16 mouse cellular contexts compared by ENCODE assay signal in the genomic region with DNA sequence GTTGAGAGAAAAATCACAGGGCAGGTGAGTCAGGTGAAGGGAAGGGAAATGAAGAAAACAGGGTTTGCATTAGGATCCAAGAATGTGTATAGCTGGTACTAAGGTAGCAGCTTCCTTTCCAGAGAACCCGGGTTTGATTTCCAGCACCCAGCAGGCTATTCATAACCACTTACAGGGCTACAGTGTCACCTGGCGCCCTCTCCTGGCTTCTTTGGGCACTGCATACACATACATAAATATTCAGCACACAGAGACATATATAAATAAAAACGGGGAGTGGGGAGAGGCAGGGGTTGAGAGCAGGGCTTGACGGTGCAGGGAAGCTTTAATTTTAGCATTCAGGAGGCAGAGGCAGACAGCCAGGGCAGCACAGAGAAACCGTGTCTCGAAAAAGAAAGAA. TPM values are rescaled to one million over a fixed set of nuclear protein-coding genes. Genes with fewer than 3 reads are reported as not detected.
DNase-seq lines count a peak whose midpoint lies in the region; ATAC-seq and TF ChIP-seq lines count a peak whose summit lies in the region.
"Had no signal": no experiment of that assay in that cellular context is flagged by ENCODE, and none has a peak within 500 bp of the region (broad histone marks: within the 10 kb centered on the region; RNA-seq: fewer than 3 reads in every experiment).

No protein-coding gene starts in this region.

- no peaks in the 10 kb centered on the region for H3K27me3 ChIP-seq in kidney, adult 2 months (replicated peaks; ENCODE audit: control insufficient read depth, insufficient read depth, low read length)
- H3K27me3 ChIP-seq in midbrain, postnatal 0 days (ENCODE audit: insufficient read depth, low read length): no peaks in the 10 kb centered on the region
- H3K27me3 ChIP-seq in midbrain, embryonic 15.5 days (replicated peaks): no peaks in the 10 kb centered on the region
- no peaks in the 10 kb centered on the region for H3K27me3 ChIP-seq in G1E (ENCODE audit: insufficient read depth, low read length)
- H3K27me3 ChIP-seq: CH12.LX; embryonic facial prominence, embryonic 15.5 days; lung, embryonic 15.5 days had no signal

- H3K4me2 ChIP-seq in midbrain, postnatal 0 days (ENCODE audit: low read depth, low read length, poor library complexity, severe bottlenecking): no peak overlapping the region
- no peak overlapping the region for H3K4me2 ChIP-seq in midbrain, embryonic 15.5 days
- H3K4me2 ChIP-seq: embryonic facial prominence, embryonic 15.5 days; lung, embryonic 15.5 days had no signal

- H3K9me3 ChIP-seq in midbrain, postnatal 0 days (ENCODE audit: low read length): no peaks in the 10 kb centered on the region
- no peaks in the 10 kb centered on the region for H3K9me3 ChIP-seq in midbrain, embryonic 15.5 days
- no peaks in the 10 kb centered on the region for H3K9me3 ChIP-seq in G1E (replicated peaks)
- H3K9me3 ChIP-seq: embryonic facial prominence, embryonic 15.5 days; lung, embryonic 15.5 days had no signal

- no peak for DNase-seq in kidney, adult 2 months
- DNase-seq in kidney, adult 9 months: no peak
- DNase-seq in midbrain, postnatal 0 days (ENCODE audit: low spot score): no peak
- no peak for DNase-seq in G1E (ENCODE audit: low spot score)
- no peak for DNase-seq in urinary bladder, postnatal 36 days (ENCODE audit: low spot score in 2 of 2)
- DNase-seq in frontal cortex, postnatal 25 days (ENCODE audit: low spot score in 2 of 2): no peak
- DNase-seq: cerebellum, postnatal 36 days; right cerebral cortex, postnatal 25 days had no signal

- no peak overlapping the region for H3K4me3 ChIP-seq in kidney, adult 2 months (ENCODE audit: insufficient read depth, low read depth, low read length)
- H3K4me3 ChIP-seq in midbrain, postnatal 0 days (ENCODE audit: low read depth, low read length): no peak overlapping the region
- H3K4me3 ChIP-seq in midbrain, embryonic 15.5 days: no peak overlapping the region
- no peak overlapping the region for H3K4me3 ChIP-seq in G1E (ENCODE audit: low read depth, low read length)
- H3K4me3 ChIP-seq: embryonic facial prominence, embryonic 15.5 days; lung, embryonic 15.5 days had no signal

- no peak for TF ChIP-seq POLR2A in kidney, adult 2 months (IDR thresholded peaks at IDR 0.05; ENCODE audit: low read depth, low read length)

- TF ChIP-seq CTCF in kidney, adult 2 months (conservative IDR thresholded peaks at IDR 0.05; ENCODE audit: insufficient read depth, insufficient read length, low read depth, low read length): peak; percentile 30; the same call in 1 of the 2 replicates
- TF ChIP-seq CTCF in midbrain, postnatal 0 days (IDR thresholded peaks at IDR 0.05): peak; percentile 23; the same call in 1 of the 2 replicates
- TF ChIP-seq CTCF in G1E (IDR thresholded peaks at IDR 0.05; ENCODE audit: low read depth, low read length): 0 out of 2 replicates have a peak, but pooled peaks have one; percentile 15

- H3K4me1 ChIP-seq in kidney, adult 2 months (ENCODE audit: control insufficient read depth, insufficient read depth, low read length): no peaks in the 10 kb centered on the region
- H3K4me1 ChIP-seq in midbrain, postnatal 0 days (ENCODE audit: insufficient read depth, low read length): no peaks in the 10 kb centered on the region
- H3K4me1 ChIP-seq in midbrain, embryonic 15.5 days: peaks cover 14% of the 10 kb centered on the region
- peaks cover 22% of the 10 kb centered on the region for H3K4me1 ChIP-seq in G1E (ENCODE audit: insufficient read depth, low read depth, low read length)
- H3K4me1 ChIP-seq: embryonic facial prominence, embryonic 15.5 days; lung, embryonic 15.5 days had no signal

- ATAC-seq in midbrain, postnatal 0 days (ENCODE audit: low FRiP score): no peak
- no peak for ATAC-seq in midbrain, embryonic 15.5 days (replicated peaks)
- no peak for ATAC-seq in G1E (ENCODE audit: extremely low read depth, insufficient number of reproducible peaks, low FRiP score, poor library complexity, severe bottlenecking)
- ATAC-seq in megakaryocyte-erythroid progenitor cell, adult 5-6 weeks (replicated peaks; ENCODE audit: low FRiP score, low TSS enrichment, poor library complexity, severe bottlenecking): 0 out of 2 replicates have a peak, but pooled peaks have one; percentile 34
- ATAC-seq: forebrain, embryonic 16.5 days had no signal

- no peak overlapping the region for H3K9ac ChIP-seq in midbrain, postnatal 0 days (replicated peaks; ENCODE audit: low read length, poor library complexity, severe bottlenecking)
- H3K9ac ChIP-seq in midbrain, embryonic 15.5 days: no peak overlapping the region
- H3K9ac ChIP-seq: embryonic facial prominence, embryonic 15.5 days; lung, embryonic 15.5 days had no signal

- H3K36me3 ChIP-seq in kidney, adult 2 months (ENCODE audit: control insufficient read depth, insufficient read depth, low read length): no peaks in the 10 kb centered on the region
- H3K36me3 ChIP-seq in midbrain, postnatal 0 days (ENCODE audit: insufficient read depth, low read length): no peaks in the 10 kb centered on the region; the same call in 1 of the 2 replicates
- no peaks in the 10 kb centered on the region for H3K36me3 ChIP-seq in midbrain, embryonic 15.5 days (replicated peaks)
- no peaks in the 10 kb centered on the region for H3K36me3 ChIP-seq in G1E (replicated peaks)
- H3K36me3 ChIP-seq: embryonic facial prominence, embryonic 15.5 days; lung, embryonic 15.5 days had no signal

- H3K27ac ChIP-seq in kidney, adult 2 months (ENCODE audit: insufficient read depth, low read depth, low read length): no peak overlapping the region
- H3K27ac ChIP-seq in midbrain, postnatal 0 days (ENCODE audit: low read depth, low read length): no peak overlapping the region
- H3K27ac ChIP-seq in midbrain, embryonic 15.5 days: no peak overlapping the region
- H3K27ac ChIP-seq: embryonic facial prominence, embryonic 15.5 days; lung, embryonic 15.5 days had no signal

- 89% methylated on average over 6 of the region's 6 CpGs for WGBS in kidney, adult 2 months
- 89% methylated on average over 6 of the region's 6 CpGs for WGBS in midbrain, postnatal 0 days
- WGBS in midbrain, embryonic 15.5 days: 88% methylated on average over 6 of the region's 6 CpGs

RNA-seq across cellular contexts. Expression of a gene that starts 45.6 kb away (rescaled TPM):
- 26.6 and 35.7 TPM in 2 replicates for polyA plus RNA-seq in kidney, adult 2 months (2012; rRNA removed)
- total RNA-seq in midbrain, postnatal 0 days (2014; rRNA removed): 120 and 154 TPM in 2 replicates
- polyA plus RNA-seq in midbrain, postnatal 0 days (2015; fragmentation: Nextera tagmentation; extraction: Ambion mirVana): 23.8 and 37.1 TPM in 2 replicates
- 53.1 and 53.2 TPM in 2 replicates for polyA plus RNA-seq in midbrain, embryonic 15.5 days (2015; fragmentation: Nextera tagmentation; extraction: Ambion mirVana)
- total RNA-seq in G1E (2014; fragmentation: Nextera tagmentation) (566 and 620 TPM in 2 replicates), G1E (2017) (538 and 696 TPM in 2 replicates)
- 104 and 111 TPM in 2 replicates for polyA plus RNA-seq in G1E (2012)
- 180 and 213 TPM in 2 replicates for total RNA-seq in megakaryocyte-erythroid progenitor cell, adult 5-6 weeks (2014; fragmentation: Nextera tagmentation)
- total RNA-seq in megakaryocyte-erythroid progenitor cell, adult 5-6 weeks (2017): 284 and 335 TPM in 2 replicates

RNA-seq across cellular contexts. Expression of a gene that starts 46.3 kb away (rescaled TPM):
- polyA plus RNA-seq in kidney, adult 2 months (2012; rRNA removed): 28.7 and 32.3 TPM in 2 replicates
- 1.3 and 2.6 TPM in 2 replicates for total RNA-seq in midbrain, postnatal 0 days (2014; rRNA removed)
- 6.7 and 7.4 TPM in 2 replicates for polyA plus RNA-seq in midbrain, postnatal 0 days (2015; fragmentation: Nextera tagmentation; extraction: Ambion mirVana)
- polyA plus RNA-seq in midbrain, embryonic 15.5 days (2015; fragmentation: Nextera tagmentation; extraction: Ambion mirVana): 5.1 and 6.0 TPM in 2 replicates
- 28.0 and 44.0 TPM in 2 replicates for total RNA-seq in G1E (2014; fragmentation: Nextera tagmentation)
- total RNA-seq in G1E (2017): 8.8 and 10.9 TPM in 2 replicates
- 2.1 and 3.8 TPM in 2 replicates for polyA plus RNA-seq in G1E (2012)
- 9.3 and 11.9 TPM in 2 replicates for total RNA-seq in megakaryocyte-erythroid progenitor cell, adult 5-6 weeks (2014; fragmentation: Nextera tagmentation)
- total RNA-seq in megakaryocyte-erythroid progenitor cell, adult 5-6 weeks (2017): 6.2 and 6.7 TPM in 2 replicates
- total RNA-seq: monocyte, adult 5-6 weeks had no signal

RNA-seq across cellular contexts. Expression of a gene that starts 49.0 kb away (rescaled TPM):
- 27.6 and 31.2 TPM in 2 replicates for polyA plus RNA-seq in kidney, adult 2 months (2012; rRNA removed)
- total RNA-seq in midbrain, postnatal 0 days (2014; rRNA removed): 19.7 and 21.9 TPM in 2 replicates
- polyA plus RNA-seq in midbrain, postnatal 0 days (2015; fragmentation: Nextera tagmentation; extraction: Ambion mirVana): 16.3 and 17.5 TPM in 2 replicates
- 21.5 and 25.1 TPM in 2 replicates for polyA plus RNA-seq in midbrain, embryonic 15.5 days (2015; fragmentation: Nextera tagmentation; extraction: Ambion mirVana)
- total RNA-seq in G1E (2014; fragmentation: Nextera tagmentation): 0.44 TPM in 1 of 2 replicates, not detected in the other
- total RNA-seq in G1E (2017): 0.11 and 0.12 TPM in 2 replicates
- polyA plus RNA-seq in G1E (2012): 0.01 and 0.02 TPM in 2 replicates
- not detected in 2 replicates for total RNA-seq in megakaryocyte-erythroid progenitor cell, adult 5-6 weeks (2014; fragmentation: Nextera tagmentation)
- total RNA-seq in megakaryocyte-erythroid progenitor cell, adult 5-6 weeks (2017): not detected in 2 replicates
- polyA plus RNA-seq: large intestine, adult 2 months had no signal

Comparison
In these comparisons a context has a peak if more than half of its experiments do, and no peak if none do; other contexts are left out.
1. RNA of a gene that starts 49.0 kb away (polyA plus RNA-seq): 27.6 to 31.2 TPM in kidney, adult 2 months, 21.5 to 25.1 TPM in midbrain, embryonic 15.5 days and 16.3 to 17.5 TPM in midbrain, postnatal 0 days; 0.01 to 0.02 TPM in G1E; every median in the first group is over 10 times any median in the second.
2. Peak in every context shown above with its lines, with median percentiles within 50 percentile points of each other: CTCF ChIP-seq.